Mouse (Mus musculus): ENCODE measurements at regions not wholly inside any gene's neighbourhood (a gene's known extent, or its start where the extent isn't known, plus 50 kb on each side); places are given as distances from the start of the nearest gene placed in this dataset.

GRCm38 (mm10) chr4:75884371-75884770, 606.3 kb upstream of the Dmac1 start:
- intact Hi-C loops (cut with DNase I): no loop called here
- peak in 1 of 2 experiments; percentile 3 for DNase-seq (ENCODE audit: low spot score in 2 of 2)

GRCm38 (mm10) chr4:75869771-75870170, 591.7 kb upstream of the Dmac1 start:
- DNase-seq (ENCODE audit: low spot score in 2 of 2): no peak
- intact Hi-C loops (cut with DNase I): no loop called here

DNA sequence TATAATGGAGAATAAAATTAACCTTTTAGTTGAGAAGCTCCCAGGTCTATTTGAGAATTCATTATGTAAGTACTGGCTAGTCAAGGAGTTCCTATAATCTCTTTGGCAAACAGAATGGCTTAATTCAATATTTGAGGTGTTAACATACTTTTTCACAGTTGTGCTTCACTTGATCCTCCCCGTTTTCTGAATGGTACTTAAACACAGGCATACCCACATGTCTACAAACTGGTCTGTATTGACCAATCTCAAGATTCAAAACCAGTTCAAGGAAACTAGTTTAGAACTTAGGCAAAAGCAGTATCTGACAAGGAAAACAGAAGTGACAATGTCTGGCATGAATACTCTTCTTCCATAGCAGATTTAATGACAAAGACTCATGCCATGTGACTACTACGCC, 583.0 kb upstream of the Dmac1 start:
- intact Hi-C loops (cut with DNase I): no loop called here
- no peak for DNase-seq (ENCODE audit: low spot score in 2 of 2)

- intact Hi-C loops (cut with DNase I): no loop called here
- DNase-seq (ENCODE audit: low spot score in 2 of 2): no peak
These were observed 579.8 kb upstream of the Dmac1 start for GRCm38 (mm10) chr4:75857769-75858408.

DNA sequence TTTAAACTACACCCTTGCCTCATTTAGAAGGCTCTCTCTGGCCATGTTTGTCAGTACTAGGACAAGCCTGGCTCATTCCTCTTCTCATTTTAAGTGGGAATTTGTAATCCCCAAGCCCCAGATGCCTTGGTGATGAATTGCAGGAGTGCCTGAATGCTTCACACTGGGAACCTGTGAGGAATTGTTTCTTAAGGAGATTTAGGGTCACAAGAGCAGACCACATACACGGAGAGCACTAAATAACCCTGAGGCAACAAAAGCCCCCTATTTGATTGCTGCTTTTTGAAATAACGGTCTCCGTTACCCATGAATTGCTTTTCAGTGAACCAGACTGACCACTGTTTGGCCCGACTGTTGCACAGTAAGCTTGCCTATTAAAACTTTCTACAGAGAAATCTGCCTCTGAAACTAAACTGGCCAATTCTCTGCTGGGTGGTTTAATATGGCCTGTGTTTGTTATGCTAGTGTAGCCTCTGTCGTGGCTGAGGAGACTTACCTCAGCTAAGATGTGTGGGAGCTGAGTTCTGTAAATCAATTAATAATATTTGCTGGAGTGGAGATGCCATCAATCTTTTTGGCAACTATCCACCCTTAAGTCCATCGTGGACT, 577.7 kb upstream of the Dmac1 start:
- no peak for DNase-seq (ENCODE audit: low spot score in 2 of 2)
- intact Hi-C loops (cut with DNase I): no loop called here

DNA sequence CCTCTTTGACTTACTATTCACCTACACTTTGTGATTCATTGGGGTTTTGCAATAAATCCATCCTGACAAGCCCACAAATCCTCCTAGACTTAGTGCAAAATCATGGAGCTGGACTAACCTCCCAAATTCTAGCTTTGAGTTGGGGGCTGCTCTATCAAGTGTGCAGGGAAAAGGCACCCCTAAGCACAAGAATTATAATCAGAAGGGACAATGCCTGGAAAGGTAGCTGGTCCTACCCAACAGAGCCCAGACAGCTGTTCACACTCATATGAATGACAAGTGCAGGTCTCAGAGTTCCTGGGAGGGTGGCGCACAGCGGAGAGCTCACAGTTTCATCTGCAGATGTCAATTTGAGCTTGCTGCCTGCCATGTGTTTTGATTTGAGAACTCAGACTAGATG, 572.2 kb upstream of the Dmac1 start:
- no peak for DNase-seq (ENCODE audit: low spot score in 2 of 2)
- intact Hi-C loops (cut with DNase I): no loop called here

GRCm38 (mm10) chr4:75847675-75848385, 569.7 kb upstream of the Dmac1 start:
- intact Hi-C loops (cut with DNase I): no loop called here
- no peak for DNase-seq (ENCODE audit: low spot score in 2 of 2)

DNA sequence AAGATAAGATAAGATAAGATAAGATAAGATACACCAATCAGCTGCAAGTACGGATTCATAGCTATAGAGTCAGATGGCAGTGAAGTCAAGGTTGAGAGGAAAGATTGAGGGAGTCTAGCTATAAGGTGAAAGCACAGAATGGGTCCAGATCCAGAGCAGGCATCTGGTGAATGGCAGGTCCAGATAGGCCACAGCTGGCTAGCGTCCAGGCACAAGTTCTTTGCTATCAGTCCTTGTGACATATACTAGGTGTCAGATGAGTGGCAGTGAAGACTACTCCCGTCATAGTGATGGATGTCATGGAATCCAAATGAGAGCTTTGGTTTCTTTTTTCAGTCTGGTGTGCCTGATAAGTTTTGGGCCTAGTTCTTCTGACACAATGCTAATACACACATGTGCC, 566.9 kb upstream of the Dmac1 start:
- intact Hi-C loops (cut with DNase I): no loop called here
- DNase-seq (ENCODE audit: low spot score in 2 of 2): no peak

DNA sequence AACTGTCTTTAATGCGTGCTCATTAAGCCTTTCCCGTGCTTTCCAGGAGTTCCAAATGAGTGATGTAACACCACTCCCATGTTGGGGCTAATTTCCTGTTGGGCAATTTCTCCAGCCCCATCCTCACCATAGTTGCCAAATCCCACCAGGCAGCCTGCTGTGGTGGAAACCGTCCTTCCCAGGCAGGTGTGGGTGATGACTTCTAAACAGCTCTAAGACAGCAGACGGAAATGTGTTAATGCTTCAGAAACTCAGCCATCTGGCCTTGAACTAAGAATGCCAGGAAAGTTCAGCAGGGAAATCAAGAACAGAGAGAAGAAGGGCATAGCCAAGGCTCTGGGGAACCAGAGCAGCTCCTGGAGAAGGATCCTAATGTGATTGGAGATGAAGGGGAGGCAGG, 560.5 kb upstream of the Dmac1 start:
- intact Hi-C loops (cut with DNase I): no loop called here
- DNase-seq (ENCODE audit: low spot score in 2 of 2): peak in 1 of 2 experiments; percentile 4

DNA sequence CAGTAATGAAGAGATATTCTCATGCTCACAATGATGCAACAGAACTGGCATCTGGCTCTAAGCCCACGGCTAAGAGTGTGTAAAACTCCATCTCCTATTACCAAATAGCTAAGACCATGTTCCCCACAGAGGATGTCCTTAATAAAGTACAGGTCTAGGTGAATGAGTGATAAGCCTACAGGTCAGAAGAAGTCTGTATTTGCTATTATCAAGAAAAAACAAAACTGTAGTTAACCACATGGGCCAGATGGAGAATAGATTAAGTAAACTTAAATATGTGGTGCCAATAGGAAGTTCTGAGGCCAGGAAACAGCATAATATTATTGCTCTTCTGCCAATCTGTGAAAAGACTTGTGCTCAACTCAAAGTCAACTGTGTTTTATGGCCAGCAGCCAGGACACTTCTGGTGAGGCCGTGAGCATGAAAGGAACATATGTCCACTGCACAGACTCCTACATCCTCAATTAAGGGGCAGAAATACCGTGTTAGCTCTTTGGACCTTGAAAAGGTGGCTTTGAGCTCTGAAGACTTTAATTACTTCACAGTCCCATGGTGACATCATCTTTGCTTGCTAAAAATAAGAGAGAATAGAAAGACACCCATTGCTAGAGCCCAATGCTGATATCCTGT, 549.1 kb upstream of the Dmac1 start:
- no peak for DNase-seq (ENCODE audit: low spot score in 2 of 2)
- intact Hi-C loops (cut with DNase I): no loop called here

DNA sequence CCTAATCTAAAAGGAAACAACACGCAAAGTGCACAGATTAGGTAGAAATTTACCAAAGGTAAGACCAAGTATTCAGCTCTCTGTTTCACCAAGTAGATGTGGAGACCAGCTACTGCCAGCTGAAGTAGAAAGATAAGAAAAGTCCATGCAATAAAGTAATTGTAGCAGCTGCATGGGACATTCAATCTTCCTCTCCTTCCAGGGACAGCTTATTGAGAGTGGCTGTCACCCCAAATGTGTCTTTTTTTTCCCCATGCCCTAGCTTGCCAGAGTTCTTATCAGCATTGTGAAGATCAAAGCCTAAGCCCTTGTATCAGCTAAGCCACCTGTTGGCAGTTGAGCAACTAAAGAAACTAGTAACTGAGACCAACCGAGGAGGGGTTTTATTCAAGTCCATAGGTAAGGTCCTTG, 541.1 kb upstream of the Dmac1 start:
- DNase-seq (ENCODE audit: low spot score in 2 of 2): no peak
- intact Hi-C loops (cut with DNase I): no loop called here

DNA sequence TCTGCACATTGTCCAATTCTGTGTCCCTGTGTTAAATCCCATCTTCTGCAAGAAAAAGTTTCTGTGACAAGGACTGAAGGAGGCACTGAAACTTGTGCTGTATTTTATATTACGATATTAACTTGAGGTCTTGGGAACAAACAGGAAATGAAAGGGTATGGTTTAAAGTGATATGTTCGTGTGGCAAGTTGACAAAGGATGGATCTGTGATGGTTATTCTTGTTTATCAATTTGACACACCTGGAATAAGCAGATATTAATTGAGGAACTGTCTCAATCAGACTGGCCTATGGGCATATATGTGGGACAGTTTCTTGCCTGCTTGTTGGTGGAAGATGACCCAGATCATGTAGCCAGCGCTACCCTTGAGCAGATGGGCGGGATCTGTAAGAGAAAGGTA, 537.9 kb upstream of the Dmac1 start:
- no peak for DNase-seq (ENCODE audit: low spot score in 2 of 2)

GRCm38 (mm10) chr4:75812266-75812665, 534.2 kb upstream of the Dmac1 start:
- no peak for DNase-seq (ENCODE audit: low spot score in 2 of 2)
- intact Hi-C loops (cut with DNase I): no loop called here

More for the DNA sequence above, 537.9 kb upstream of the Dmac1 start:
- intact Hi-C loops (cut with DNase I): no loop called here

GRCm38 (mm10) chr4:75801870-75802269, 523.8 kb upstream of the Dmac1 start:
- intact Hi-C loops (cut with DNase I): no loop called here
- DNase-seq (ENCODE audit: low spot score in 2 of 2): peak in 1 of 2 experiments; percentile 6

DNA sequence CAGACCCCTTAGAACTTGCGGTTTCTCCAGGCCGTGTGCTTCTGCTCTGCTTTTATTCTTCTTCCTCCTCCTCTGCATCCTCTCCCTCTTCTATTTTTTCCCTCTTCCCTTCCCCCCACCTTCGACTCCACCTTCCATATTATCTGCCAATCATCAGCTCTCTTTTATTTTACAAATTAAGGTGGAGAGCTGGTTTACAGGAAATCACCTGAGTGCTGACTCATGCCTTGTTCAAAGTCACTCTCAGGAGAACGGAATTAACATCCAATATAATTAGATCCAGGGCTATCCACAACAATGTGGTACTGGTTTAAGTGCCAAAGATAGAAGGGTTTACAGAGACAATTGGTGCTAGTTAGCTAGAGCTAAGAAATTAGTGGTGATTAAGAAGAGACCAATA, 523.1 kb upstream of the Dmac1 start:
- intact Hi-C loops (cut with DNase I): no loop called here
- no peak for DNase-seq (ENCODE audit: low spot score in 2 of 2)

GRCm38 (mm10) chr4:75791789-75792188, 513.7 kb upstream of the Dmac1 start:
- intact Hi-C loops (cut with DNase I): no loop called here
- no peak for DNase-seq (ENCODE audit: low spot score in 2 of 2)

GRCm38 (mm10) chr4:75790920-75791589, 513.0 kb upstream of the Dmac1 start:
- intact Hi-C loops (cut with DNase I): no loop called here

GRCm38 (mm10) chr4:75787405-75787804, 509.3 kb upstream of the Dmac1 start:
- intact Hi-C loops (cut with DNase I): no loop called here

More at GRCm38 (mm10) chr4:75790920-75791589, 513.0 kb upstream of the Dmac1 start:
- no peak for DNase-seq (ENCODE audit: low spot score in 2 of 2)

GRCm38 (mm10) chr4:75786391-75786790, 508.3 kb upstream of the Dmac1 start:
- intact Hi-C loops (cut with DNase I): no loop called here
- no peak for DNase-seq (ENCODE audit: low spot score in 2 of 2)

More at GRCm38 (mm10) chr4:75787405-75787804, 509.3 kb upstream of the Dmac1 start:
- DNase-seq (ENCODE audit: low spot score in 2 of 2): no peak

GRCm38 (mm10) chr4:75779492-75779891, 501.4 kb upstream of the Dmac1 start:
- DNase-seq (ENCODE audit: low spot score in 2 of 2): no peak
- intact Hi-C loops (cut with DNase I): no loop called here
